Mouse (Mus musculus): ENCODE results near the gene Tpk1. TPM values are rescaled to one million over a fixed set of nuclear protein-coding genes. Genes with fewer than 3 reads are reported as not detected.
A peak's percentile ranks its signal among the peaks of the same experiment; 100 is the strongest.
"Not testable (repeated sequence)": the region's sequence is repeated elsewhere in the genome, so short reads cannot be mapped to it uniquely, and the experiment has no call there.

The Tpk1 gene
- polyA plus RNA-seq, 1 experiment from 2014 or later = 16.5 TPM

DNA sequence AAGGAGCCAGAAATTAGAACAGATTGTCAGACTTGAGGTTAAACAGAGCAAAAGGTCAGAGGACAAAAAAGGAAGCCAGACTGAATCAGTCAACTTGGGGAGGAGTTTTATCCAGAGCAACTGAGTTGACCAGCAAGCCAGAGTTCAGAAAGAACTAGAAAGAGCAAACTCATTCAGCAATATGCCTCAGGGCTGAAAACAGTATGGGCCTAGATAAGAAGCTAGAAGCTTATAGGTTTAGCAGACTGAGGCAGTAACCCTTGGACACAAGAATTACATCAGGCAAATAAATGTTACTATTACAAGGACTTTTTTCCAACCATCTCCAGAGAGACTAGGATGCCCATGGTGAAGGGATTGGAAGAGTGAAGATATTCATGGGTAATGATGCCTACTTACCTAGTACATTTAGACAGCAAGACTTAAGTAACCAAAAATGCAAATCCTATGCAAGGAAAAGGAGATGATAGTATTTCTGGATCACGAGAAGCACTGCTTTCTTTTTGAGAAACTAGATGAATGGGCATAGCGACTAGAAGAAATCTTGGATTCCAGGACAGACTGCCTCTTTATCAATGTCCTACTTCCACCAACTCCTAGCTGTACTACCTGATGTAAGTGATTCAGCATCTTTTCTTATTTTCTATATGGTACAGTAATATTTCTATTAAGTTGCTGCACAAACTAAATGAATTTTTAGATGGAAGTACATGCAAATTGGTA, 149.3 kb downstream of the Tpk1 start:
- H3K27me3 ChIP-seq = no peaks in the 10 kb centered on the region
- no peak overlapping the region for H3K4me2 ChIP-seq
- no peak overlapping the region for H3K9ac ChIP-seq
- H3K9me3 ChIP-seq (replicated peaks) = no peaks in the 10 kb centered on the region
- no peak for ATAC-seq (replicated peaks; ENCODE audit: low FRiP score)
- H3K27ac ChIP-seq = no peak overlapping the region
- H3K36me3 ChIP-seq = no peaks in the 10 kb centered on the region
- WGBS = 96% methylated on average over 2 of the region's 2 CpGs
- no peak overlapping the region for H3K4me3 ChIP-seq (replicated peaks)
- H3K4me1 ChIP-seq = no peaks in the 10 kb centered on the region

DNA sequence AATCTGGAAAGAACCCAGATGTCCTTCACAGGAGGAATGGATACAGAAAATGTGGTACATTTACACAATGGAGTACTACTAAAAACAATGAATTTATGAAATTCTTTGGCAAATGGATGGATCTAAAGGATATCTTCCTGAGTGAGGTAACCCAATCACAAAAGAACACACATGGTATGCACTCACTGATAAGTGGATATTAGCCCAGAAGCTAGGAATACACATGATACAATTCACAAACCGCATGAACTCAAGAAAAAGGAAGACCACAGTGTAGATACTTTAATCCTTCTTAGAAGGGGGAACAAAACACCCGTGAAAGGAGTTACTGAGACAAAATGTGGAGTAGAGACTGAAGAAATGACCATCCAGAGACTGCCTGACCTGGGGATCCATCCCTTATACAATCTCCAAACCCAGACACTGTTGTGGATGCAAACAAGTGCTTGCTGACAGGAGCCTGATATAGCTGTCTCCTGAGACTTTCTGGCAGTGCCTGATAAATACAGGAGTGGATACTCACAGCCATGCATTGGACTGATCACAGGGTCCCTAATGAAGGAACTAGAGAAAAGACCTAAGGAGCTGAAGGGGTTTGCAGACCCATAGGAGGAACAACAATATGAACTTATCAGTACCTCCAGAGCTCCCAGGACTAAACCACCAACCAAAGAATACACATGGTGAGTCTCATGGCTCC, 159.2 kb downstream of the Tpk1 start:
- not testable (repeated sequence) for H3K27ac ChIP-seq; H3K36me3 ChIP-seq; H3K9me3 ChIP-seq (replicated peaks); H3K4me1 ChIP-seq; H3K27me3 ChIP-seq; H3K9ac ChIP-seq; H3K4me2 ChIP-seq; ATAC-seq (replicated peaks; ENCODE audit: low FRiP score); H3K4me3 ChIP-seq (replicated peaks)
- WGBS = 84% methylated on average over 2 of the region's 2 CpGs

- Histone ChIP-seq H3K27me3 (no peaks in the 10 kb centered on the region), H3K4me3 (replicated peaks) (no peak overlapping the region), H3K4me2 (no peak overlapping the region), H3K36me3 (no peaks in the 10 kb centered on the region), H3K4me1 (no peaks in the 10 kb centered on the region), H3K9ac (no peak overlapping the region), H3K9me3 (replicated peaks) (no peaks in the 10 kb centered on the region), H3K27ac (no peak overlapping the region)
- 61% methylated on average over 5 of the region's 5 CpGs for WGBS
- no peak; the same call in 1 of the 2 replicates for ATAC-seq (replicated peaks; ENCODE audit: low FRiP score)
Measured at GRCm38 (mm10) chr6:43504609-43505230, 161.4 kb downstream of the Tpk1 start.

DNA sequence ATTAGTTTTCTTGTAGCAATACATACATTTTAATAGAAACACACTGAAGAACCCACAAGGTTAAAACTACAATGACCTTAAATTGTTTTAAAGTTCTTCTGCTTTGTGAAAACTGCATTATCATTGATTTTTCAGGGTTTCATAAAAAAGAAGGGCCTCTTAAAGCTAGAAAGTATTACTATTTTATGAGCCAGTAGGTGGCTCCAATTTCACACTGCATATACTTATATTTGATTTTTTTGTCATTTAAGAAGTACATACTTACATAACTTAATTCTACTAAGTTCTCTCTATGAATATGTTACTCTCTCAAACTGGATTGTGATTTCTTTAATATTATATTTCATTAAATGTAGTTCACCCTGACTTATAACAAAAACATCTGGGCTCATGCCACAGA, 173.7 kb downstream of the Tpk1 start:
- Histone ChIP-seq H3K9me3 (replicated peaks) (peaks cover 5% of the 10 kb centered on the region; the same call in 1 of the 2 replicates), H3K9ac (no peak overlapping the region), H3K4me3 (replicated peaks) (no peak overlapping the region), H3K27me3 (no peaks in the 10 kb centered on the region), H3K36me3 (no peaks in the 10 kb centered on the region), H3K27ac (no peak overlapping the region), H3K4me2 (no peak overlapping the region), H3K4me1 (no peaks in the 10 kb centered on the region)
- no peak for ATAC-seq (replicated peaks; ENCODE audit: low FRiP score)

DNA sequence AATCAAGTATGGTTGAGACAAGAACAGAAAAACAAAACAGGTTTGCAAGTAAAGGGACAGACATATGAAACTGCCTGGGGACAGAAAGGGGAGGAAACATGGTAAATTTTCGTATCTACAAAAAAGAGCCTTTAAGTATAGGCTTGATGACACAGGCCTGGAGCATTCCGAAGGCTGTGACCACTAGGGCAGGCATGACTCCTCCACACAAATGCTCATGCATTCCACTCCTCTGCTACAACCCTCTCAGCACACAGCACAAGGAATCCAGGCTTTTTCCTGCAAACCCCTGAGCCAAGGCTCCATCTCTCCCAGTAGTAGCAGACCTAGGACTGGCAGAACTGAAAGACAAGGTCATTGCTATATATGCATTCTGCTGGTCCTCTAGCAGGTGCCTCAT, 179.4 kb downstream of the Tpk1 start:
- WGBS = 75% methylated on average over 2 of the region's 2 CpGs
- ATAC-seq (replicated peaks; ENCODE audit: low FRiP score) = no peak
- Histone ChIP-seq H3K4me3 (replicated peaks) (no peak overlapping the region), H3K4me1 (no peaks in the 10 kb centered on the region), H3K27me3 (no peaks in the 10 kb centered on the region), H3K36me3 (no peaks in the 10 kb centered on the region), H3K9me3 (replicated peaks) (no peaks in the 10 kb centered on the region), H3K27ac (no peak overlapping the region), H3K9ac (no peak overlapping the region), H3K4me2 (no peak overlapping the region)

DNA sequence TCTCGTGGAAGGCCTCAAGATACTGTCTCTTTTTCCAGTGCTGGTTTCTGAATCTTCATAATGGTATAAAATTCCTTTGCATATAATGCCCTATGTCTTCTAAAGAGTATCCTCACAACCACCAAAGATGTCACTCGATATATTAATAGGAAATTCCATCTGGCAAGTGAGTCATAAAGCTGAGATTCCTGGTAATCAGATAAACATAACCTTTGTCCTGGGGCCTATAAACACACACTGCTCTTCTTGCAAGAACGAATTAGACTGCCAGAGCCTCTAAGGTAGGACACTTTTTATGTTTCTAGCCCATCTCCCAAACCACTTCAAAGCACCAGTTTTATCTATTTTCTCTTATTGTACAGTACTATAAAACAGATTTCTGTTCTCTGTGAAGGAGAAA, 185.4 kb downstream of the Tpk1 start:
- WGBS = 45% methylated on average over 3 of the region's 3 CpGs
- no peak overlapping the region for H3K4me3 ChIP-seq (replicated peaks)
- H3K36me3 ChIP-seq = no peaks in the 10 kb centered on the region
- no peaks in the 10 kb centered on the region for H3K27me3 ChIP-seq
- H3K9ac ChIP-seq = no peak overlapping the region
- no peak for ATAC-seq (replicated peaks; ENCODE audit: low FRiP score)
- H3K27ac ChIP-seq = no peak overlapping the region
- H3K9me3 ChIP-seq (replicated peaks) = no peaks in the 10 kb centered on the region
- no peaks in the 10 kb centered on the region for H3K4me1 ChIP-seq
- H3K4me2 ChIP-seq = no peak overlapping the region

- H3K4me3 ChIP-seq (replicated peaks) = no peak overlapping the region
- no peak overlapping the region for H3K4me2 ChIP-seq
- no peaks in the 10 kb centered on the region for H3K4me1 ChIP-seq
- no peaks in the 10 kb centered on the region for H3K36me3 ChIP-seq
- H3K9me3 ChIP-seq (replicated peaks) = no peaks in the 10 kb centered on the region
- no peak overlapping the region for H3K9ac ChIP-seq
- ATAC-seq (replicated peaks; ENCODE audit: low FRiP score) = no peak
- 74% methylated on average over 7 of the region's 7 CpGs for WGBS
- H3K27me3 ChIP-seq = no peaks in the 10 kb centered on the region
- H3K27ac ChIP-seq = no peak overlapping the region
Measured at GRCm38 (mm10) chr6:43478810-43479209, 187.3 kb downstream of the Tpk1 start.

DNA sequence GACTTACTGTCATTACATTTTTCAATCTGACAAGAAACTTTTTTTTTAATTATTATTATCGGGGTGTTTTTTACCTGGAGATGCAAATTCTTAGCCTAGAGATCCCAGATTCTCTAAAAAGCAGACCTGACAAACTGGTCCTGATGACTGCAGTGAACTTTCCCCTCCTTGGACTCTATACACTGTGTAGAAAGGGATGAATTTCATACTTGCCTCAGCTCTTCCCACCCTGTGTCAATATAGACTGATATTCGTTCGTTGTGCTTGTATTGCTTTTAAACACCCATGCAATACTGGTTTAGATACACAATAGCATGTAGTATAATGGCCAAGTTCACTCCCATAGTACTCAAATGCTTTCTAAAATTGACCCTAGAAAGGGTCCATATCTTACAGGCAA, 189.7 kb downstream of the Tpk1 start:
- ATAC-seq (replicated peaks; ENCODE audit: low FRiP score) = no peak
- WGBS = 92% methylated on average over 3 of the region's 3 CpGs
- Histone ChIP-seq H3K9ac (no peak overlapping the region), H3K27ac (no peak overlapping the region), H3K36me3 (no peaks in the 10 kb centered on the region), H3K9me3 (replicated peaks) (no peaks in the 10 kb centered on the region), H3K4me1 (no peaks in the 10 kb centered on the region), H3K4me2 (no peak overlapping the region), H3K4me3 (replicated peaks) (no peak overlapping the region), H3K27me3 (no peaks in the 10 kb centered on the region)

DNA sequence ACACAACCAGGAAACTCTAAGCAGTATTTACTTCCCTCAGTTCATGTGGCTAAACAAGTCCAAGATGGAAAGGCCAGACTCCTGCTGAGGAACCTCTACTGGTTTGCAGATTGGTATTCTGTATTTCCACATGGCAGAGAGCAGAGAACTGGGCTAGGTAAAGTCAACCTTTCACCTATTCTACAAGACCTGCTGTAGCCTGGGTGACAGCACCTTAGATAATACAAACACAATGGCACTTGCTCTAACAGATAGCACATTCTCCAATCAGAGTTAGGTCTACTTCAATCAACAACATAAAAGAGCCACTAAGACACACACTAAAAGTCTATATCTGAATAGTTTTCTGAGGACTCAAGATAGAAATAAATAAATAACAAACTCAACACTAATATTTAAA, 190.2 kb downstream of the Tpk1 start:
- Histone ChIP-seq H3K9me3 (replicated peaks) (no peaks in the 10 kb centered on the region), H3K27me3 (no peaks in the 10 kb centered on the region), H3K4me2 (no peak overlapping the region), H3K36me3 (no peaks in the 10 kb centered on the region), H3K9ac (no peak overlapping the region), H3K4me1 (no peaks in the 10 kb centered on the region), H3K4me3 (replicated peaks) (no peak overlapping the region), H3K27ac (no peak overlapping the region)
- ATAC-seq (replicated peaks; ENCODE audit: low FRiP score) = no peak

DNA sequence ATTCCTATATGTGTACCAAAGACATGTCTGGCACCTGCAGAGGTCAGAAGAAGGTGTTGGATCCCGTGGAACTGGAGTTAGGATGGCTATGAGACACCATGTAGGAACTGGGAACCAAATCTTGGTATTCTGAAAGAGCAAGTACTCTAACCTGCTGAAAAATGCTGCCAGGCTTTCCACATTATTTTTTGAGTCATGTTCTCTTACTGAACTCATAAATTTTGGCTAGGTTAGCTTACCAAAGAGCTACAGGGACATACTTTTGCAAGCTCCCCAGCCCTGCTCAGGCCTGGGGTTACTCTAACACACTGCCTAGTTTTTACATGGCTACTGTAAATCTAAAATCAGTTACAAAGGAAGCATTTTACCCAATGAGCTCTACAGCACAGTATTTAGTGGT, 194.5 kb downstream of the Tpk1 start:
- Histone ChIP-seq H3K4me1 (peaks cover 6% of the 10 kb centered on the region; the same call in 1 of the 2 replicates), H3K9ac (no peak overlapping the region), H3K27me3 (no peaks in the 10 kb centered on the region), H3K36me3 (no peaks in the 10 kb centered on the region), H3K4me2 (no peak overlapping the region), H3K27ac (no peak overlapping the region), H3K9me3 (replicated peaks) (no peaks in the 10 kb centered on the region), H3K4me3 (replicated peaks) (no peak overlapping the region)
- no peak for ATAC-seq (replicated peaks; ENCODE audit: low FRiP score)
- whole genome bisulfite sequencing = 74% methylated on average over 1 of the region's 1 CpGs

GRCm38 (mm10) chr6:43468821-43469594, 197.1 kb downstream of the Tpk1 start:
- H3K27me3 ChIP-seq = no peaks in the 10 kb centered on the region
- no peaks in the 10 kb centered on the region for H3K9me3 ChIP-seq (replicated peaks)
- no peak overlapping the region for H3K27ac ChIP-seq
- no peak overlapping the region for H3K4me3 ChIP-seq (replicated peaks)
- ATAC-seq (replicated peaks; ENCODE audit: low FRiP score) = 0 out of 2 replicates have a peak, but pooled peaks have one; percentile 43
- H3K4me1 ChIP-seq = peaks cover 6% of the 10 kb centered on the region; the same call in 1 of the 2 replicates
- 65% methylated on average over 10 of the region's 10 CpGs for WGBS
- no peak overlapping the region for H3K4me2 ChIP-seq
- H3K36me3 ChIP-seq = no peaks in the 10 kb centered on the region
- H3K9ac ChIP-seq = no peak overlapping the region

DNA sequence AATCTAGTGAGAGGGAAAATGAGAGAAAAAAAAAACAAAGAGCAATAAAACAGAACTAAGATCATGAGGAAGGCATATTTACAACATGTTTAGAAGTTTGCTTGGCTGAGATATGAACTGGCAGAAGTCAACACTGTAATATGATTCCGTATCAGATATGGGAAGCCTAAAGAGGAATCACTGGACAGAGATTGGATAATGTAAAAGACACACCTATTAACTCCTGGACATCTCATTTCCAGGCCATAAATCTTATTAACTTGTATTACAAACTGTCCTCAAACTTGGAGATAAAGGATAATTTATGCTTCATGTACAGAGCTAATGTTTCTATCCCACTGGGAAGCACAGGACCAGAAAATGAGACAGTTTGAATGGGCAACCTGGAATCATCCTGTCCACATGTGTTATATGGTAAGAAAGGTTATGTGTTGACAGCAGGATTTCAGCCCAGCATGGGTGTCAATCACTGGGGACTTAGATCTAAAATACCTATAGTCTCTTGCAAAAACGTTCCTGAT, 203.2 kb downstream of the Tpk1 start:
- Histone ChIP-seq H3K27me3 (no peaks in the 10 kb centered on the region), H3K4me2 (no peak overlapping the region), H3K4me1 (0 out of 2 replicates have a peak, but pooled peaks cover 6% of the 10 kb centered on the region), H3K9me3 (replicated peaks) (no peaks in the 10 kb centered on the region), H3K27ac (no peak overlapping the region), H3K36me3 (no peaks in the 10 kb centered on the region), H3K9ac (no peak overlapping the region), H3K4me3 (replicated peaks) (no peak overlapping the region)
- 40% methylated on average over 2 of the region's 2 CpGs for WGBS
- peak; percentile 75 for ATAC-seq (replicated peaks; ENCODE audit: low FRiP score)

Data from kidney, embryonic 15.5 days (tissue).